Mouse (Mus musculus): Measurements from ENCODE around the gene Racgap1.

Gene Racgap1

GRCm38 (mm10) chr15:99614753-99615152, 36.7 kb downstream of the Racgap1 start:
- DNase-seq, result no peak

GRCm38 (mm10) chr15:99614273-99614672, 37.2 kb downstream of the Racgap1 start:
- no peak for DNase-seq

- no peak for DNase-seq
These were observed 39.9 kb downstream of the Racgap1 start for GRCm38 (mm10) chr15:99611563-99611962.

DNA sequence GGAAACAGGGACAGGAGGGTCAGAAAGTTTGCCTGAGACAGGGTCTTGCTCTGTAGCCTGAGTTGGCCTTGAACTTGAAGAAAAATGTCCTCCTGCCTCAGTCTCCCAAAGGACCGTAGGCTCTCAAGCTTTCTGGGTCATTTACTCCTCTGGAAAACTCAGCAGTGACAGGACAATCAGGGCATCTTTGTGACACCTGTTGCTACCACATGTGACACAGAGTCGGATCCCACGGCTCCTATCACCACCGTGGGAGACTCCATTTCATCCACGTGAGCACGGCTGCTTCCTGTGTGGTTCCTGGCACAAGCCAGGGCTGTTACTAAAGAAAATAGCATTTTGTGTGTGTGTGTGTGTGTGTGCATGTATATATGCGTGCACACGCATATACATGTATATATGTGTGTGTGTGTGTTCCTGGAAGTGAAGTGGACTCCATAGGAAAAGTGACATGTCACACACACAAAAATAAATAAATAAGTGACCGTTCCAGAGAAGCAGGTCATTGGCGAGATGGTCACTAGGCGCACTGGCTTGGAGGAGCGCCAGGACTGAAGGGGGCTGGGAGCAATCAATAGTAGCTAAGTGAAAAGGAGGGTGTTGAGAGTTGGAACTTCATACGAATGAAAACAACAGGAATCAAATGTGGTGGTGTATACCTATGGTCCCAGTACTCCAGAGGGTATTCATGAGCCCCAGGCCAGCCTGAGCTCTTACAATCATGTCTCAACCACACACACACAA, 42.9 kb downstream of the Racgap1 start:
- no peak for DNase-seq

DNA sequence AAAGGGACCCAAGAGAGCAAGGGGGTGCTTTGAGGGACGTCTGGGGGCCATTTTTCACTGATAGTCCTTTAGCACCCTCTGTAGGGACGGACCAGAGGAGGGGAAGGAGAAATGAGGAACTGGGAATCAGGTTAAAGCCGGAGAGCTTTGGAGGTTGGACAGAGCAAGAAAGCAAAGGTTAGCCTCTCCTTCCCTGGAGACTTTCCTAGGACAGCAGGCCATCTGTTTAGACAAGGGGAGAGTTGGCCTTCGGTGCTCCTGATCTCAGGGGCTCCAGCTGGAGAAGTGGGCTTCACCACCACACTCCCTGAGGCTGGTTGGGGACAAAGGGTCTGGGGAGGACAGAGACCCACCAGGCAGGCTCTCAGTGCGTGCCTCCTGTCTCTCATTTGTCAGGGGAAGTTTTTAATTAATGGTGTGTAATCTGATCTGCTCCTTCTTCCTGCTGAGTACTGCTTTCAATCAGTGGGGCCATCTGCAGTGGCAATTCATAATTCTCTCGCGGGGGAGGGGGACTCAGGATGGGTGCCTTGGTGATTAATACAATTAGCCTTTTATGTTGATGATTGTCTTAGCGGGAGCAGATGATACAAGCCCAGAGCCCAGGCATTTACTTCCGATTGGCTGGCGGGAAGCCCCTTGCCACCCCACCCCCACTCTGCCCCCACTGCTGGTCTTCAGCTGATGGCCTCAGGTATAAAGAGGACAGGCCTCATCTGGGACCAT, 43.9 kb downstream of the Racgap1 start:
- no peak for DNase-seq

DNA sequence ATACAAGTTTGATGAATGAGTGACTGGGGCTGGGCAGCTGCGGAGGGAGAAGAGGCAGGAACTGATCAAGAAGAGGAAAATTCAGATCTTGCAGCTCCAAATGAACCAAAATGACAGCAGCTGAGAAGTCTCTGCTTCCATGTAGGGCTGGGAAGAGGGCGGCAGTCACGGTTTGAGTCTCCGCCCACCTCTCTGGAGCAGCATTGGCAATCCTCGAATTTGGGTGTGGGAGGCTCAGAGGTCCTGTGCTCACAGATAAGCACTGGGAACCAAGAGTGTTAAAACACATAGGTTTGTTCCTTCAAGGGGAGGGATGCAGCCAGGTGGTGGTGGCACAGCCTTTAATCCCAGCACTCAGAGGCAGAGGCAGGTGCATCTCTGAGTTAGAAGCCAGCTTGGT, 44.9 kb downstream of the Racgap1 start:
- DNase-seq, result no peak

DNA sequence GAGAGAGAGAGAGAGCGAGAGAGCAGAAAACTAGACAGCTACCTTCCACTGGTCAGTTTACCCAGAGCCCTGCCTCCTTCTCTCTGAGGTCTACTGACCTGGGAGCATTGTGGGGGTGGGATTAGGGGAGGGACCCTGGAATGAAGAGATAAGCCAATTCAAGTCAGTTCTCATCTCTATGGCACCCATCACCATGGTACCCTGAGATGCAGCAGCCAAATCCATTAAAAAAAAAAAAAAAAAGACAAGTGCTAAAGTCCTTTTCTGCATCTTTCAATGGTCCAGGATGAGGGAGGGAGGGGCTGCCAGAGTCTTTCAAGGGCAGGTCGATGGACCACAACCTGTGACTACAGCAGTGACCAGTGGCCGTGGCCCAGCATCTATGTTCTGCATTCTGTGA, 45.9 kb downstream of the Racgap1 start:
- DNase-seq, result no peak

DNA sequence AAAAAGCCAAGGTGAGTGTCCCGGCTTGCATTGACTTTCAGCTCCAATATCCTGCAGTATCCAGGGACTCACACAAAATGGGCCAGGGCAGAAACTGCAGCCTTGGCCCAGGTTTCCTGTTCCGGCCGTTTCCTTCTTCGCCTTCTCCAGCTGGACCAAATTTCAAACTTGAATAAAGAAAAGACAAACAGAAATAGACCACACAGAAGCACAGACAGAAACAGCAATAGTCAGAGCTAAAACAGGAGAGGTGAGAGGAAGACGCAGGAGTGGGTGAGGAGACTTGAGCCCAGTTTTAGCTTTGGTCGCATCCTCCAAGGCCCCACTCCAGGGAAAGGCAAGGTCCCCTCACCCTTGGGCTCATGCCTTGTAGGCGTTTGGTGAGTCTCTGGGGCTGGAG, 48.2 kb downstream of the Racgap1 start:
- DNase-seq, result no peak

DNA sequence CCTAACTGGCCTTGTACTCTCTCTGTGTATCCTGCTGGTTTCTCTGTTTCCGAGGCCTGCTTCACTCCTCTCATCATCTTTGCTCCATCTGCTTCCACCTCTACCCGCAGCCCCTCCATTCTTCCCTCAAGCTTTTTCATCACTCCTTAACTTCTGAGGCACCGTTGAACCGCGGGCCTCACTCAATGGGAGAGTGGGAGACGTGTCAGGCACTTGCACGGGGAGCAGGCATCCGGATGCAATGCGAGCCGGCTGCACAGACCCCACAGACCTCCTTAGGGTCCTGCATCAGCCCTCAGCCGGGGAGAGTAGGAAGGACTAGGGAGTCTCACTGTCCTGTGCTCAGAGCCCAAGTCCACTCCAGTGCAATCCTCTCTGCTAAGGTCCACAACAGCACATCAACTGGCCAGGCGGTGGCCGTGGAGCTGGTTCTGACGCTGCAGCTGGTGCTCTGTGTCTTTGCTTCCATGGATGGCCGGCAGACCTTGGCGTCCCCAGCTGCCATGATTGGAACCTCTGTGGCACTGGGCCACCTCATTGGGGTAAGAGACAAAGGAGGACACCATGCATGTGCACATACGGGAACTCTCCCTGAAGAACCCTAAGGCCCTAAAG, 49.1 kb downstream of the Racgap1 start:
- DNase-seq, result no peak

- no peak for DNase-seq
These were observed 49.7 kb downstream of the Racgap1 start for GRCm38 (mm10) chr15:99601823-99602120.

- no peak for DNase-seq
These were observed 50.3 kb downstream of the Racgap1 start, which contains the start of gene Aqp6 for GRCm38 (mm10) chr15:99600986-99601822. Gene Aqp6 (plus strand): TSS chr15:99601400.

DNA sequence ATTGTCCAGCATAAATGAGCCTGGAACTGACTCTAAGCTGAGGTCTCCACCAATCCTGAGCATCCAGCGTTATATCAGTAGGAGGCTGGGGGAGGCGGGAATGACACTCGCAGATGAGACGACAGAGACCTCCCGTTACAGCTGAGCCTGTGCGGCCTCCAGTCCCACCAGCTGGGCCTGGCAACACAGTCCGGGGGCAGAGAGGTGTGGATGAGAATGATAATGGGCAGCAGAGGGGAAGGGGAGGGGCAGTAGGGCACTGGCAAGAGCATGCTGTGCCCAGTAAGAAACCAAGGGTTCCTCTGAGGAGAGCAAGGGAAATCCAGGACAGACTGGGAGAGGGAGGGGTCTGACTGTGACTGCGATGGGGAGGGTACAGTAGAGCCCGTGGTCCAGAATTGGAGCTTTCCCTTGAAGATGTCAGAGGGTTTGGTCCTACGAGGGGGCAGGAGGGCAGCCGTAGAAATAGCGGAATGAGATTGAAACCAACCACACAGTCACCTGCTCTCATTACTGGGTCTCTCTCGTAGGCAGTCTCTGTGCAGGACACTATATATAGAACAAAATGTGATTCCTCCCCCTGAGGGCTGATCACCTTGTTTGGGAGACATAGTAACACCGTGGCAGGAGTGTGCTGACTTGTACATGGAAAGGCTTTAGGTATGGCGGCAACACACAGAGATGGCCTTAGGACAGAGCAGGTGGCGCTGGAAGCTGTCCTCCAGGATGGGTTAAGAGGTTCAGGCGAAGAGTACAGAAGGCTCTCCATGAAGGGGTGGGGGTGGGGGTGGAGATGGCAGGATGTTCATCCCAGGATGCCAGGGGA, 52.0 kb downstream of the Racgap1 start:
- no peak for DNase-seq

DNA sequence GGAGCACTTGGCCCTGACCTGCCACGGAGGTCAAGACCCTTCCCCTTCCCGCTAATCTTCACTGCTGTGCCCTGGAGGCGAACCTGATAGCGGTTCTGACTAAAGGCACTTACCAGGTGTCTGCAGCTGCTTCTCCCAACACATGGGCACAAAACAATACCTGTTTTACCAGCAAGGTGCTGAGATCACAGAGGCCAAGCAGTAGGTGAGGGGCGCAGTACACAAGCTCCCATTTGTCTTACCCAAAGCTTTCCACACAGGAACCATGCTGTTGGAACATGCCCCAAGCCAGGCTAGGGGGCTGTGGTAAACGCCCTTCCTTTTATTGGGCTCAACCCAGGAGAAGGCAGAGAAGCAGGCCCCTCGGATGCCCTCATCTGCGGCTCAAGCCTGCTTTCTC, 53.9 kb downstream of the Racgap1 start:
- DNase-seq, result no peak

GRCm38 (mm10) chr15:99596841-99597240, 54.6 kb downstream of the Racgap1 start:
- DNase-seq, result no peak

DNA sequence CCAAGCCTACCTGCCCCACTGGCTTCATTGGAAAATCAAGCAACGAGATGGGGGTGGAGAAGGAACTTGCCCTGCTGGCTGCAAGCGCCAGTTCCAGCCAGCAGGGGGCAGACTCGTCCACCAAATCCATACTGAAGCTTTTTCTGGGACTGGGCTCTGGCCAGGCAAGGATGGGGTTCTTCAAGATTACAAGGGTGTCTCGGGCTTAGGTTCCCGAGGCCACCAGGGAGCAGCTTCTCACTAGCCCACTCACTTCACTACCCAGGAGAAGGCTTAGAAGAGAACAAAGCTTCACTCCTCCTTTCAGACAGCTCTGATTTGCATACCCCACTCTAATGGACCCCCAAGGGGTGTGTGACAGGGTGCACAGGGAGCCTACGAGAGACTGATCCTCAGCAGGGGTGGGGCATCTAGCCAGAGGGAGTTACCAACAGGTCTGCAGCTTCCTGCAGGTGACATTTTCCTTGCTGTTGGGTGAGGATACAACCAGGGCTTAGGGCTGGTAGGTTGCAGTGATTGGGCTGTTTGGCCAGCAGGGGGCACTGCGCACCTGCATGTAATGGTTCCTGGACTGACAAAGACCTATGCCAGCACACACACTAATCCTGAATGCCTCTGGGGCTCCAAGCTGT, 55.3 kb downstream of the Racgap1 start:
- DNase-seq, result peak; percentile 84

- no peak for DNase-seq
These were observed 56.5 kb downstream of the Racgap1 start for GRCm38 (mm10) chr15:99594951-99595350.

DNA sequence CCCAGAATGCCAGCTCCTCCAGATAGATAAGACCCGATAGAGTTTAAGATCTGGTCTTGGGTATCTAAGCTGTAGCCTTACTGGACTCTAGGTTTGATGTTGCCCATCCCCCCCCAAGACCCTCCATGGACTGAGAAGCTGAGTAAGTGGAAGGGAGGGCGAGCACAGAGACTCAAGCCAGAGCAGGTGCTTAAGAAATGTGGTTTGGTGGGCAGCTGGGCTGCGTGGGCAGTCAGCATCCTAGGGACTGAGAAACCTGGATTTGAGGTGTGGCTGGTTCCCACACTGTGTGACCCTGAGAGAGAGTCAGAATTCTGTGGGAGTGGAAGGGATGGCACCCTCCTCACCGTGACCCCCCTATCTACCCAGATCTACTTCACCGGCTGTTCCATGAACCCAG, 58.6 kb downstream of the Racgap1 start:
- no peak for DNase-seq

GRCm38 (mm10) chr15:99592177-99592576, 59.3 kb downstream of the Racgap1 start:
- no peak for DNase-seq

DNA sequence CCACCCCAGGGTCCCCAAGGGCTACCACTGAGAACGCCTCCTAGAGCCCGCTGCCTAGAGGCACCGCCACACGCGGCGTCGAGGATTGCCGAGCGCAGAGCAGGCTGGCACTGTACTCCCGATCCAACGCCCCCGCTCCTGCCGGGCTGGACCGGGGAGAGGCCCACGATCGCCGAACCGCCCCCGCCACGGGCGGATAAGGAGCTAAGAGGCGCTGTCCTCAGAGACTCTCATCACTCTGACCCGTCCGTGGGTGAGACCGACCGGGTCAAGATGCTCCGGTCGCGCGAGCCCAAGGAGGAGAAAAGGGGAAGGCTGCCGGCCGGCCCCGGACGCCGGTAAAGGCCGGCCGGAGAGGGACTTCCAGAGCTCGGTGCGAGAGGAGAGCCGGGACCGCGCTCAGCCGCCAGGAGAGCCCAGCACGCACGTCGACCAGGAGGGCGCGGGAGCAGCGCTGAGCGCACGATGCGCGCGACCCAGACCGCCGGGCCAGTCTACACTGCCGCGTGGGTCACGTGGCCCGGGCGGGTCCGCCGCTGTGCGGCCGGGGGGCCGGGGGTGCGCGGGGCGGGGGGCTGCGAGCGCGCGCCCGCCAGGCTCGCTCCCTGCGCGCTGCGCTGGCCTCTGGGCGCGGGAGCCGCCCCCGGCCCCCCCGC, 60.9 kb downstream of the Racgap1 start, which contains the start of gene Aqp5:
Aqp5 (plus strand) TSS at position 354 of the 656 bp plus-strand sequence.
- no peak for DNase-seq

DNA sequence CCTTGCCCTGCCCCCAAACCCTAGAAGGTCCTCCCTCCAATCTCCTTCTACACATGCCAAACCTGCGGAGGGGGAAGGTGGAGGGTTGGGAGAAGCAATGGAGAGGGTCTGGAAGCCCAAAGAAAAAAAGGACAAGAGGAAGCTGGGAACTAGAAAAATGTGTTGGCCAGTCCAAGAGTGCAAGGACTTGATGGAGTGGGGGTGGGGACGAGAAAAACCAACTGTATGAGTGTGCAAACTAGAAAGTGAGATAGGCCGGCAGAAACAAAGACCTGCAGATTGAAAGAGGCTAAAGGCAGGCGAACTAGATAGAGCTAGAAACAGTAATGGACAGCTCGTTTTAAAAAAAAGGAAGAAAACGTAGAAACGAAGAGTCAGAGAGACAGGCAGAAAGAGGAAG, 61.8 kb downstream of the Racgap1 start:
- DNase-seq, result no peak

GRCm38 (mm10) chr15:99589237-99589636, 62.2 kb downstream of the Racgap1 start:
- no peak for DNase-seq

Measured in kidney, adult 9 months (tissue).